Mouse (Mus musculus) heart, adult 2 months (tissue): Measurements from ENCODE around the gene Taldo1.

Experiments
- CTCF ChIP-seq: fragments of 200-600 bp; IDR thresholded peaks from 2 replicates; pipeline ENCODE4 v1.8.1; 2022; ENCODE audit warnings: antibody characterized with exemption, mild to moderate bottlenecking, moderate library complexity
- EP300 ChIP-seq: fragments of 200-500 bp; IDR thresholded peaks from 2 replicates; pipeline ENCODE4 v1.6.1; 2011; ENCODE audit warnings: low read depth, low read length, control low read depth; ENCODE audit not compliant: insufficient read depth
- POLR2A ChIP-seq: fragments of 200-500 bp; IDR thresholded peaks from 2 replicates; pipeline ENCODE4 v1.6.1; 2011; ENCODE audit warnings: mild to moderate bottlenecking, low read depth, low read length, control low read depth; ENCODE audit not compliant: insufficient read depth

DNA sequence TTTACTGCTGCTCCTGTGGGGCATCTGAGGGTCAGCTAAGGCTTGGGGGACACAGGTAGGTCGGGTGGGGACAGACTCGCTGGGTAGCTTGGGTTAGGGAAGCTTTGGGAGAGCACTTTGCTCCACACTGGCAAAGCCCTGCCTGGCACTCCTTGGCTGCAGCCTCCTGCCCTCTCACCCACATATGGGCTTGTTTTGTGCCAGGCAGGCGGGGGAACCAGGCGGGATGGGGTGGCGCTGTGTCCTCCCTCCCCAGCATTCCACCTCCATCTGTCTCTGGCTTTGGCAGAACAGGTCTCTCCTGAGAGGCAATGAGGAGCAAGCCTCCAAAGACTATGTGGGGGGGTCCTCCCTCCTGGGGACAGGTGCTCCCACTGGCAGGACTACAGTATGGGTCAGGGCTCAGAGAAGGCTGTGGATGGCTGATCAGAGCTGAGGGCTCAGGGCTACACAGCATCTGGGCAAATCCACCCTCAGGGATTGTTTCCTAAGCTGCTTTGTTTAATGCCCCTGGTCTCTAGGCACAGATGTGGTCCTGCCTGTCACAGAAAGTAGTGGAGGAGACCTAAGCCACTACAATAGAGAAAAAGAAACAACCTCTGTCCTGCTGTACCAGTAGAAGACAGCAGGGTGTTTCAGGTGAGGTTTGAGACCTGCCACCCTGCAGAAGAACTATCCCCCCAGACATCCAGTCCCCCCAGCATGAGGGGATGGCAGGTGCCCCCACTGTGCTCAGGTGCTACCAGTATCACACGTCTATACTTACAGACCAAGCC lies 40.9 kb downstream of the Taldo1 start:
- no peak for TF ChIP-seq CTCF
- TF ChIP-seq POLR2A = peak; percentile 45
- TF ChIP-seq EP300 = 0 out of 2 replicates have a peak, but pooled peaks have one; percentile 63
